Mouse (Mus musculus): ENCODE data around the gene Pick1.

DNA sequence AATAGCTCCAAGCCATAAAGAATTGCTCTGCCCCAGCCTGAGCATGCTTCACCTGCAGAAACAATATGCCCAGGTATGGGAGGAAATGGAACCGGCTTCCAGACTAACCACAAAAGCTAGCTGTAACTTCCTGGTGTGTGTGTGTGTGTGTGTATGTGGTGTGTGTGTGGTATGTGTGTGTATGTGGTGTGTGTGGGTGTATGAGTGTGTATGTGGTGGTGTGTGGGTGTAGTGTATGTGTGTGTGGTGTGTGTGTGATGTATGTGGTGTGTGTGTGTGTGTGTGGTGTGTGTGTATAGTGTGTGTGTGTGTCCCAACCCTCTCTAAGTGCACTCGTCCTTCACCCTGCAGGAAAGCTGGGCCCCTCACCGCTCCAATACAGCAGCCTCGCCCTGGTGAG, 36.4 kb downstream of the Pick1 start:
- TF ChIP-seq CTCF (IDR thresholded peaks at IDR 0.05; ENCODE audit: extremely low read depth, insufficient read depth, insufficient read length, insufficient replicate concordance): no peak
- no peak for TF ChIP-seq POLR2A (IDR thresholded peaks at IDR 0.05; ENCODE audit: low read depth, low read length)

All from spleen, adult 2 months (tissue).